Mouse (Mus musculus) fibroblast of lung, adult 2 months (primary cell): ENCODE measurements around the gene Prrxl1.

Source experiments
- DNase-seq: peaks from one replicate; pipeline ENCODE4 v3.0.0-alpha.2; 2011; ENCODE audit warnings: low read depth

Gene Prrxl1

DNA sequence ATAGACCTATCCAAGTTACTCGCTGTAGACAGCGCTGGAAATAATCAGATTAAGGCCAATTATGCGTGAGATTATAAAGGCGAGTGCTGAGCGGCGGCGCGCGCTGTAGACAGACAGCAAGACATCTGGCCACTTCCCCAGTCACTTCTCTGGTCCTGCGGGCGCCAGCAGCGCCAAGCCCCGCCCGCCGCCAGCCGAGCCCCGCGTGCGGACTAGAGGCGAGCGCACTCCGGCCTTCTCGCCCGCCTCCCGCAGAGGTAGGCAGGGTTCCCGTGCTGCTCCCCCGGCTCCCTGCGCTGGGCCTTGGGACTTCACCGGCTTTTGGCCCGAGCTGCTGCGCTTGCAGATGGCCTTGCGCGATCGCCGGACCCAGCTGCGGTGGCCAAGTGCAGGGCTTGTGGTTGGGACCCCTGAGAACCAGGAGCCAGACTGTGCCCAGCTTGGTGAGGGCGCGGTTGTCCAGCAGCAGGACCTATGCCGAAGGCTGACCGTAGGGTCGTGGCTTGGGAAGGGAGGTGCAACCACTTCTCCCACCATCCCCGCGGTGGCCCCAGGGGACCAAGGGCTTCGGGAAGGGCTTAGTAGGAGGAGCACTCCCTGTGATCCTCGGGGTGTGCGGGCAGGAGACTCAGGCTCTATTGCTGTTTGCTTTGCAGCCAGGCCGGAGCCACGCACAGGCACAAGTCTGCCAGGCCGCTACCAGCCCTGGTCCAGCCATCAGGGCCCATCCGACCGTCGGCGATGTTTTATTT, at the start of gene Prrxl1:
Prrxl1 (plus strand) TSS at position 118 of the 752 bp plus-strand sequence.
- no peak for DNase-seq

DNA sequence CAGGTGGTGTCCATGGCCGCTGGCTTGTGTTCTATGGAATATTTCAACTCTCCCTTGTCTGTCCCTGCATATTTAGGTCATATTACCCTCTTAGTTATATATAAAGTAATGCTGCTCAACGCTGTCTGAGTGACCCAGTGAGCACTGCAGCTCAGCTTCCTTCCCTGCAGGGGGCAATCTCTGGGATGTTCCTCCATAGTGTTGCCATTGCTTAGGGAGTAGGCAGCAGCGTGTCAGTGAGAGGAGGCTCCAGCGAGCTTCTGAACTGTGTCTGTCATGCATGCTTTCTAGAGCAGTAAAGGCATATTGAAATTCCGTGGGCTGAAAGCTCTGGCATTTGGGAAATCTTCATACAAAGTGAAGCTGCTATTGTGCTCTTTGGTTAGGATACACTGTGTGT, 47.4 kb upstream of the Prrxl1 start:
- DNase-seq, result no peak

DNA sequence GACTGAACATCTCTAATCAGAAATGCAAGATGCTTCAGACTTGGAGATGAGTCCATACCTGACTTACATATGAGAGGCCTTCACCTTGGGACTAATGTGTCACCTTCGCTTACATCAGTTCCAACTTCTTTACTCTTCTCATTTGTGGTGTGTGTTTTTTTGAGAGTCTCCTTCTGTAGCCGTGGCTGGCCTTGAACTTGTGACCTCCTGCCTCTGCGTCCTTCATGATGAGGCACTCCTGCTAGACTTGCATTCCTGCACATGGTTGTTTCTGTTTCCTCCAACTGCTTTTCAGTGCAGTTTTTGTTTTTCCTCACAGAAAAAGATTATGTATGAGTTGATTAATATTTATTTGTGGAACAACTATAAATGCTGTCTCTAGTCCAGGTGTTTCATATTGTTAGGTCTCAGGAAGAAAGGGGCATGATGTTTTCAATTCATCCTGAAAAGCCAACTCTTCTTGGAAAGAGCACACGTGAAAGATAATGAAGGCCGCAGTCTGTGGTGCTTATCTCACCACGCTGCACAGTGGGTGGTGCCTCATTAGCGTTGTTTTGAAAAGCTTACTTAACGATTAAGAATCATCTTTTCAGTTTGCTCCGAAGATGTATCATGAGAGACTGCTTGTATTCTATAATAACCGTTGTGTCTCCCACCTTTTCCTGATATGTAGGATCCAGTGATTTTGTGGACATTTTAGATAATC, 45.9 kb upstream of the Prrxl1 start:
- no peak for DNase-seq

DNA sequence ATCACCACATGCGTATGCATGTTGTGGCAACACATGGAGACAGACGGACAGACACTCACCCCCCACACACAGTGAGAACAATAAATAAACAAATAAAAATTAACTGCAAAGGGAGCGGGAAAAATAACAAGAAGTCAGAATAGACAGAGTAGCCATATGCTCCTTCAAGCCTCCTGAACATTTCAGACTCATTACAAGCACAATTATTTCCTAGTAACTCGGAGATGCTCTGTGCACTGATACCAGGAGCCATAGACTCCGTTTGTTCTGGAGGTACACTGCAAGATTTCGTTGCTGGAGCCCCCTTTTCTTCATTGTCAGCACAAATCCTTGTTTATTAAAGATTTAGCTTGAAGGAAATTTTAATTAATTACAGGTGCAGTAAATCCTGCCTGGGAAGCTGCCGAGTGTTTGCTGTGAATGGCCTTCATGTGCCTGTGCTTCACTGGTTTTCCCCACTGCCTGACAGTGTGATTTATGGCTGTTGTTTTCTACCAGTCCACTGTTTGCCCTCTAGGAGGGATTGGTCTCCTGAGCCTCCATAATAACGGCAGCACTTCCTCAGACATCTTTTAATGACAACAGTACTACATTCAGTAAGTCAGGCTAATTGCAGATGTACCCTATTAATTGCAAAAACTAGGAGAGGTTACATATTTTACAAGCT, 44.2 kb upstream of the Prrxl1 start:
- no peak for DNase-seq

DNA sequence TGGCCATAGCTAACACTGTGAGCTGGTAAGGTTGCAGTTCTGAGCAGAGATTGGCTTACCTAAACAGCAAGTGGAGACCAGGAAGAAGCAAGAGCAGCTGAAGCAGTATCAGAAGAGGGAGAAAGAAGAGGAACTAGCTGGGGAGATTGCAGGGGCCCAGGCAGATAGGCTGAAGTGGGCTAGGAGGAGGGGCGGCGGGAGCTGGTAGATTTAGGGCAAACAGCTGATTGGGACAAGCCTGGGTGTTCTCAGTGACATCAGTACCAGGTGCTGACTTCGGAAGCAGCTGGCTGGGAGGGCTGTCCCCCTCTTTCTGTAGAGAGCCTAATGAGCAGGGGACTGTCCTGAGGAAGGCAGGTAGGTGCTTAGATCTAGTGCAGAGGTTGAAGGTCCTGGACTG, 37.8 kb upstream of the Prrxl1 start:
- DNase-seq, result no peak

DNA sequence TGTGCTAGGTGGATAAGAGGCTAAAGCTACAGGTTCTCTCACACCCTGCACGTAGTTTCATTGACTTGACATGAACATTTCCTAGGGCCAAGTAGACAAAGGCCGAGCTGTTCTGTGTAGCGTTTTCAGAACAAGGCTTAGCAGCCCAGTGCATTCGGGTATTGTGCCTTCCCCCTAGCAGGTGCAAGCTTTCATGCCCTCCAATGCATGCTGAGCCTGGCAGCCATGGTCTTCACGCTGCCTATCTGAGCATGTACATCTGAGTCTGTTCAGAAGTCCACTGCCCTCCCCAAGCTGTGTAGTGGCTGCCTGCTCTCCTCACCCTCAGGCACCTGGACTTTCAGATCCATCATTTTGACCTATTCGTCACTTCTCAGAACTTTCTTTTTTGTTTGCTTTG, 35.5 kb upstream of the Prrxl1 start:
- no peak for DNase-seq

DNA sequence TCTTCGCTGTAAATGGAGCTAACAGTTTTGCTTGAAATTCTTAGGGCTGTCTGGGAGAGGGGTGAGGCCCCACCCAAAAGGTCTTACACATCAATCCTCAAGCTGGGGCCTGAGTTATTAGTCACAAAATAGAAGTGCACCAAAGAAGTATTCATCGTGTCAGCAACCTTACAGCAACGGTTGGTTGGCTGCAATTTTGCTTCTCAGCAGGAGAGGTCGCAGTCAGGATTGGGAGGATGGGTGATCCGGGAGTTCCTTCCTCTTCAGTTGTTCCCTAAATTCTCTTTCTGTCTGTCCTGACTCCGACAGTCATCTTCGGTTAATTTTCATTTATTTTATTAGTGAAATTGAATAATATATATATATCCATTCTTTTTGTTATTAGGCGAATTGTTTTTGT, 26.7 kb upstream of the Prrxl1 start:
- DNase-seq, result no peak

DNA sequence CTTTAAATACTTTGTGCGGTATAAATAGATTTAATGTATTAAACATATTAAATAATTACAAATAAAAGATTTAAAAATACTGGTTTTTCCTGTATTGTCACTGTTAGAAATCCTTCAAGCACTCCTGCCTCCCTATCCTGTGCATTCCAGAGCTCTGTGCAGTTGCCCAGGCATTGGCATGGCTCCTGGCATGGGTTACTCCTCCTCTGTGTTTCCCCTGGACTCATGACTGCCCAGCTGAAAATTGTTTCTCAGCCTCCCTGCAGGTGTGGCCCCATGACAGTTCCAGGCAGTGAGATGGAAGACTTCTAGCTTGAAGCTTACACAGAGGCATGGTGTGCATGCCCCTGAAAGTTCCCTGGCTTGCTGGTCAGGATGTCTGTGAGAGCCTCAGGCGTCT, 20.8 kb upstream of the Prrxl1 start:
- DNase-seq, result no peak

DNA sequence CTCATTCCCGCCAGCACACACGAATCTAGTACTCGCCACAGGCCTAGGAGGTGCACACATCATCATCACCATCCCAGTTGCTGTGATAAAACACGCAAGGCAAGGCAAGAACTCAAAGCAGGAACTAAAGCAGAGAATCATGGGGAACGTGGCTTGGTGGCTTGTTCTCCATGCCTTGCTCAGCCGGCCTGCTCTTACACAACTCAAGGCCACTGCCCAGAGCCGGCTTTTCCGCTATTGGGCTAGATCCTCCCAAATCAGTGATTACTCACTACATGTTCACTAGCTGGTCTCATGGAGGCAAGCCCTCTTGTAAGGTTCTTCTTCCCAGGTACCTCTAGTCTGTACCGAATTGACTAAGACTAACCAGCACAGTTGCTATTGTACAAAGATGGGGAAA, 15.5 kb upstream of the Prrxl1 start:
- no peak for DNase-seq

DNA sequence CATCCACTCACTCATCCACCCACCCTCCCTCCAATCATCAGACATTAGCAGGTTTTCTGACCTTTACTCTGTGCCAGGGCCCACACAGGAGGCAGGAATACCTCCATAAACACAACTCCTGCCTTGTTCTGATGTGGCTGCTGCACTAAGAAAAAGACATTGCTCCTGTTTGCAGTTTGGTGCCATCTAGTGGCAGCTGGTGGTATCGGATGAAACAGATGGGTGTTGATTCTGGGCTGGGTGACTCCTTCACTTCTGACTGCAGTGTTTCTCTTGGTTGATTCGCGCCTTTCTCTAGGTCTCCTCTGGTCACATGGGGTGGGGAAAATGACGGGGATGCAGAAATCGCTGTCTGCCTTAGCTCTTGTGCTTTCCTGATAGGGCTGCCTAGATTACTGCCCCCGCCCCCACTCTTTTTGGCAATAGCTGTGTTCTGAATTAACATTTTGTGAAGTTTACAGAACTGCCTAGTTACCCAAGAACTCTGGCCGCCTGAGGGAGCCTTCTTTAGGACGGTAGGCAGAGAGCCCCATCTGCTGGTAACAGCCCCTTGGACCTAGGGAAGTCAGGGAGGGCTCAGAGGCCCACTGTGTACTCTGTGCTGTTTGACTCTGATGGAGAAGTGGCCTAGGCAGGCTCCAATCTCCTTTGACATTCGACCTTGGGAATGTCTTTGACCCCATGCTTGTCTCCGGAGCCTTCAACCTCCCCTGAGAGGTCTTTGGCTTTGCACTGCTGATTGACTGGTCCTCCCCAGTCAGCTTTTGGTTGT, 12.0 kb upstream of the Prrxl1 start:
- peak; percentile 42 for DNase-seq

DNA sequence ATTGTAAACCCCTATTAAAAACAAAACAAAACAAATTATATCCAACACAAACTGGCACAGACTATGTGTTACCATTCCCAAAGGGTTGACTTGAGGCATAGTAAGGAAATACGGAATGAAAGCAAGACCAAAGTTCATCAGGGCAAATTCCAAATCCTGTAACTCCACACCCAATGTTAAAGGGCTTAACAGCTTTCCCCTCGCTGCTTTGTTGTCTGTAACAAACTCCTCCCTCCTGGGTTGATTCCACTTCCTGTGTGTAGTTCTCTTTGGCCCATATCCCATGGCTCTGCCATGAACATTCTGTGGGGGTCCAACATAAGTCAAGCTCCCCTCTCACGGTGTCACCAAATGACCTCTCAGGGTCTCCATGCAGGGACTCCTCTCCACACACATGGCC, 8.8 kb upstream of the Prrxl1 start:
- no peak for DNase-seq

DNA sequence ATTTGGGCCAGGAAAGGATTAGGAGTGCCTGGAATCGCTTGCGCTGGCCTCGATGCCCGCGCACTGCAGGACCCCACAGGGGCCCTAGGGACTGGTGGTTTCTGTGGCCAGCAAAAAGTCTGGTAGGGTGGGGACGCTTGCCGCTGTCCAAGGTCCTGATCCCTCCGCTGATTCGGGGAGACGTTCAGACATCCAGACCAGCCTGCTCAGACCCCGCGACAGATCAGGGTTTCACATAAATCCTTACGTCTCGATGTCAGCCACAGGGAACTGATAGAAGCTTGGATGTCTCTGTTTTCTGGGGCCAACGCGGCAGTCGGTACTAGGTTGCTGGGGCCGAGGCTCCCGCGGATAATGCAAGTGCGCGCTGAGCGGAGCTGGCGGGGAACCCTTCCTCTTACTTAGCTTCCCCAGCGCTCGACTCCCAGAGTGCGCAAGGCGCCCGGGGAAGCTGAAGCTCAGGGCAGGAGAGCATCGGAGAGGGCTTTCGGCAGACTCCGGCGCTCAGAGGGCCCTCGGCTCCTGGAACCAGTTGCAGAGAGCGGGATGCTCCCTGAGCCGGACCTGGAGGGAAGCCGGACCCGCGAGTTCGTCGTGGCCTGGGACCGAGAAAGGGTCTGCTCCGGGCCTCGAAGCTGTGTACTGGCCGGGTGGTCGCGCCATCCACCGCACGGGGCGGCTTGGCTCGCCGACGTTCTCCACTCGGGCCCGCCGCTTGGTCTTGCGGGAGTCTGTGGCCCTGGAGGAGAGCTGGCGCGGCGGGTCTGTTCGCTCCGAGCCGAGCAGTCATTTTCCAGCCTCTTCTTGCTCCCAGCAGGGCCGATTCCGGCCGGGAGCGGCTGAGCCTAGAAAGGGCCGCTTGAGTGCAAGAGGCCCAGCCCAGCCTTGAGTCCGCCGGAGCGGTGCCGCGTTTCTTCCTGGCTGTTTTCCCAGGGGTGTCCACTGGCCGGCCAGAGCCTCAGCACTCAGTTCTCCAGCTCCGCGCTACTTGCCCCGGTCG, 1.7 kb upstream of the Prrxl1 start:
- no peak for DNase-seq

DNA sequence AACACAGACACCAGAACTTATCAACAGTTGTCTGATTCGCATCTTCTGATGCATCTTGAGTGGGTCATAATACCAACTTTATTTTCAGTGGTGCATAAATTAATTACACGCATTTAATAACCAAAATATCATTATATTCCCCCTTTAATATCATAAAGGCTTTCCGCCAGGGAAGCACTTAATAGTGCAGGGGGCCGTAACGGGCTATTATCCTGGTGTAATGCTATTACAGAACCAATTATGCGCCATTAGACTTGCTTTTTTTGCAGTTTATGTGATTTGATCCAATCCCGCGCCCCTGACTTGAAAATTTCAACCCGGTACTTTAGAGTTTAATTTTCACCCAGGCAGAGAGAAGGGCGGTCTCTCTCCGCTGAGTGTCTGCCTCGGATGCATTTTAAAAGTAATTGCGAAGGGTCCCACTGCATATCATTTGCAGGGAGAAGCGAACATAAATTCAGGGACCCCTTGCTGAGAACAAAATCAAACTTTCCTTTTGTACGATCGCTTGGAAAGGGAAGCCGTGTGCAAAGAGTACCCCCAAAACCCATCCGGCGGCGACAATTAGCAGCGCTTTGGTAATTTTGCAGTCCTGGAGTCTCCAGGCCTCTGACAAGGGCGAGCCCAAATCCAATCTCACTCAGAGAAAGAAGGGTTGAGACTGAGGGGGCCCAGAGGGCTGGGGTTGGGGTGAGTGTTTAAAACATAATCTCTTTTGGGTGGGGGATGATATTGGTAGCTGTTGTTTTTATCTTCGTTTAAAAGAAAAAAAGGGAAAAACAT, 579 bp upstream of the Prrxl1 start:
- no peak for DNase-seq

DNA sequence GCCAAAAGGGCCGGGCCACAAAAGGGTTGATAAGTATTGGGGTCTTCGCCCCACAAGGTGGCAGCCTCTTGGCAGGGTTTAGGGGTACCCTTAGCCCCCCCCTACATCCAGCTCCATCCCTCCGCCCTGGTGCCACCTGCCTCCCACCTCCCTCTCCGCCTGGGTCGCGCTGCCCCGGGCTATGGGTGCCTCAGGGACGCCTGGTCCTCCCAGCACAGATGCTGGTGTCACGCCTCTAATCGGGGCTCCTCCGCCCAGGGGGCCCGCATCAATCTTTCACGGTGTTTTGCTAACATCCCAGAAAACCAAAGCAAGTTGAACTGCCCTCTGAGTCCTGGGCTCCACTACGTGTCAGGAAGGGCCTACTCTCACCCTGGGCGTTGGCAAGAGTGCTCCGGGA, 903 bp downstream of the Prrxl1 start:
- no peak for DNase-seq

DNA sequence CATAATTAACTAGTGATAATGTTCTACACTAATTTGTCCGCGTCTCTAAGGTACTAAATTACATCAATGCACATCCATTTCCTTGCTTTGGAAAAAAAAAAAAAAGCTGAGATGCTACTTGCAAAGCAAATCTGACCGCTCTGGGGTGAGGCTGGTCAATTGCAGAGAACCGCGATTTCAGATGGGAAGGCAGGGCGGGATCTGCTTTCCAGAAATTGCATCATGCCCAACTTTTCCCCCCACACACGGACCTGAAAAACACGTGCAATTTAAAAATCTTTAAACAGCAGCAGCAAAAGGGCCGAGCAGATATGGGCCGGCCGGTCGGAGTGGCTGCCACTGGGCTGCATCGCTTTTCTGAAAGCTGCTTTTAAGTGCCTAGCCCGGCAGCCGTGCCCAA, 6.3 kb downstream of the Prrxl1 start:
- no peak for DNase-seq

DNA sequence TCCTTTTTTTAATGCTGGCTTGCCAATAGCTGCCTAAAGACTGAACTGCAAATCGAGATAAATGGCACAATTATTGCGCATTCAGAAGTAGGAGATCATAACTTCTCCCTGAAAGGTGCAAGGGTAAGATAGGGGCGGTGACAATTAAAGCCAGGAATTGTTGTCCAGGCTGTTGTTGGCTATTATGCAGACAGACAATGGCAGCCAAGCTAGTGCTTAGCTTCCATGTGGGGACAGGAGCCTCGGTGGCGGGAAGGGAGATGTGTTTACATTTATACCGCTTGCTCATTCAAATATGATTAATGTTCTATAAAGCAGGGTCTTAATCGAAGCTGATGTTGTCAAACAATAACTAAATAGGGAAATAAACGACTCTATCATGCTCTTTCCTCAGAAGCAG, 7.1 kb downstream of the Prrxl1 start:
- DNase-seq, result no peak

DNA sequence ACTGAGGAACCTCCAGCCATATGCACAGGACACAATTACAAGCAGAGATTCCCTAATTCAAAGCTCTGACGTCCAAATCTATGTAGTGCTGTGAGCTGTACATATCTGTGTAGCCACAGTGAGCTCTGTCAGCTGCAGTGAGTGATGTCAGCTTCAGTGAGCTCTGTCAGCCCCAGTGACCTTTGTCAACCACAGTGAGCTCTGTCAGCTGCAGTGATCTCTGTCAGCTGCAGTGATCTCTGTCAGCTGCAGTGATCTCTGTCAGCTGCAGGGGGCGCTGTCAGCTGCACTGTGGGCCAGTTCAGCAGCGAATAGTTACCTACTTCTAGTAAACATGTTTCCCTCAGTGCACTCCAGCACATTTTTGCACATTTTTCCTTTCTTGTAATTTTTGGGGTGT, 10.2 kb downstream of the Prrxl1 start:
- no peak for DNase-seq

DNA sequence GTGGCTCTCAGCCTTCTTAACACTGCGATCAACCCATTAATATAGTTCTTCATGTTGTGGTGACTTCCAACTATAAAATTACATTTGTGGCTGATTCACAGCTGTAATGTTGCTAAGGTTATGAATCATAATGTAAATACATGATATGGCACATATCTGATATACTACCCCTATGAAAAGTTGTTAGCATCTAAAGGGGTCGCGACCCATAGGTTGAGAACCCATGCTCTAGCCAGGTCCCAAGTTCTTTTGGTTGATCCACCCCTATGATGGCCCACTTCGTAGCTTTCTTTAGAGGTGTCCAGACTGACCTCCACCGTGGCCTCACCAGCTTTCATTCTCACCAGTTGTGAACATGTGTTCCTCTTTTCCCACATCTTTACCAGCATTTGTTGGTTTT, 18.0 kb downstream of the Prrxl1 start:
- DNase-seq, result no peak

DNA sequence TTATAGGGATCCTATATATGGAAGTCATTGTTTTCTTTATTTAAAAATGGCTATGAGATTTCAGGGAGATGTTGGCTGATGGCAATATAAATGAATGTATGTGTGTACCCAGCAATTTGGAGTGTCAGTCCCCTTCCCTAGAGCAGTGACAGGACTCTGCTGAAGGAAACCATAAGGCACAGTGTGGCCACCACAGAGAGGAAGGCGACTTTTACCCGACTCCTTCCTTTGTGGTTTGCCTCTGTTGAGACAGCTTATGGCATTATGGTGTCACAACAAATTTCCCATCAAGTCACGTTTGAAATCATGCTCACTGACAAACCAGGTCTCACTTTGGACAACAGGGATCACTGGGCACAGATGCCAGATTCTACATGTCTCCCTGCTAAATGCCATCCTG, 25.0 kb downstream of the Prrxl1 start:
- no peak for DNase-seq

DNA sequence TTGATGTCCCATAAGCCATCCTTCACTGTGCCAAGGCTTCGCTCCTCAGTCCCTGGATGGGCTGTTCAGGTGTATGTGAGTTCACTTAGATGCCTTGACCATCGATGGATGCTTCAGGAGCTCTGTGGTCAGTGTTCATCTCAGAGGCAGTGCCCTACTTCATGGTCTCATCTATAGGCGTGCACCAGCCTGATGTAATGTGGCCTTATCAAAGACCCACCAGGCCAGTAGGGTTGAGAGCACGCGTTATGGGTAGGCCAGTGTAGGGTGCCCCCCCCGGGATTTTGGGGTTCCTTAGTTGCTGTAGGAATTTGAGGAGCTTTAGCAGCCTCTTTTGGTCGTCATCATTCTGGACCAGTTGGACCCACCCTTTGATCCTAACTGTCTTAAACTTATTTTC, 25.6 kb downstream of the Prrxl1 start:
- no peak for DNase-seq

DNA sequence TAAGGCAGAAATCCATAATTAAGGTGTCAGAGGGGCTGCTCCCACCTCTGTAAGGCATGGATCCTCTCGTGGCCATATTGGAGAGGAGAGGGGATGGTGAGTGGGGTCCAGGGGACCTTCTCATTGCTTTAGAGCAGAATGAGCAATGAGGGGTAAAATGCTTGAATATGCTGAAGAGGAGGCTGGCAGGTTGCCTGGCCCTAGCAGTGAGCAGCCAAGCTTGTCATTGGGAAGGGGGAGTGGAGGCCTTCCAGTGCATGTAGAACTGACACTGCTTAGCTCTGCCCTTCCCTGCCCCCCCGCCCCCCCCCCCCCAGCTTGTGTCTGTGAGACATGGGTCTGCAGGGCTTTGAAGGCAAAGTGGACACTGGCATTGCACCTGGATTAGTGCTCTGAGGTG, 28.1 kb downstream of the Prrxl1 start:
- no peak for DNase-seq
